Mouse (Mus musculus) lung, adult 2 months (tissue): ENCODE results near the gene Grhpr.

Experiments used
- CTCF ChIP-seq: fragments of 200-500 bp; IDR thresholded peaks from 2 replicates; pipeline ENCODE4 v1.5.1; 2011; ENCODE audit warnings: mild to moderate bottlenecking, low read length, control low read depth; ENCODE audit not compliant: insufficient read depth
- POLR2A ChIP-seq: fragments of 200-500 bp; IDR thresholded peaks from 2 replicates; pipeline ENCODE4 v1.6.1; 2011; ENCODE audit warnings: low read depth, mild to moderate bottlenecking, control low read depth, low read length, borderline replicate concordance; ENCODE audit errors: extremely low read depth

DNA sequence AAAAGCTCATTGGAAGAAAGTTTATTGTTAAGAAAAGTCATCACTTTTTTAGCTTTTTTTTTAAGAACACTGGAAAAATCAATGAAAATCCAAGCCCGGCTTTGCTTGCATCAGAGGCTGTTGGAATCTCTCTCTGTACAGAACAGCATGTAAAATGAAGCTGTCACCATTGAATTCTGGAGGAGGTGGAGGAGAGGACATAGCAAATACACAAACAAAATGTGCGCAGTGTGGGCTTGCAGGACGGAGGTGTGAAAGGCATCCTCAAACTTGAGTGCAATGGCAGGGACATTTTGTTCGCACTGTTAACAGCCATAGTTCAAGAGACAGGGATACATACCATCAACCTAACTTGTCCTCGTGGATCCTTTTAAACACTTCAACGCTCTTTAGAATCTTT lies 49.5 kb upstream of the Grhpr start:
- TF ChIP-seq CTCF (no peak), POLR2A (no peak)
